Mouse (Mus musculus) intestine, embryonic 15.5 days (tissue): ENCODE measurements around the gene Myl7. TPM values are rescaled to one million over a fixed set of nuclear protein-coding genes. Genes with fewer than 3 reads are reported as not detected.
"Not testable (repeated sequence)": the region's sequence is repeated elsewhere in the genome, so short reads cannot be mapped to it uniquely, and the experiment has no call there.

ENCODE experiments used
- ATAC-seq: fragments of 200-750 bp; cut with Nextera tagmentation; 2 replicates; pipeline ENCODE4 v1.8.0; 2017; ENCODE audit warnings: moderate TSS enrichment, moderate library complexity
- H3K27ac ChIP-seq: fragments of 300-500 bp; sonication (generic); 2 replicates; pipeline ENCODE4 v1.5.1; 2015; ENCODE audit warnings: mild to moderate bottlenecking, inconsistent platforms
- H3K27me3 ChIP-seq: fragments of 300-500 bp; sonication (generic); replicated peaks from 2 replicates; pipeline ENCODE4 v1.6.1; 2015; ENCODE audit warnings: inconsistent platforms
- H3K36me3 ChIP-seq: fragments of 300-500 bp; sonication (generic); 2 replicates; pipeline ENCODE4 v1.6.1; 2015; ENCODE audit warnings: inconsistent platforms
- H3K4me1 ChIP-seq: fragments of 300-500 bp; sonication (generic); replicated peaks from 2 replicates; pipeline ENCODE4 v1.6.1; 2015; ENCODE audit warnings: inconsistent platforms
- H3K4me2 ChIP-seq: fragments of 300-500 bp; sonication (generic); replicated peaks from 2 replicates; pipeline ENCODE4 v1.6.1; 2015; ENCODE audit warnings: mild to moderate bottlenecking, inconsistent platforms
- H3K4me3 ChIP-seq: fragments of 300-500 bp; sonication (generic); replicated peaks from 2 replicates; pipeline ENCODE4 v1.5.1; 2015; ENCODE audit warnings: inconsistent platforms
- H3K9ac ChIP-seq: fragments of 300-500 bp; sonication (generic); 2 replicates; pipeline ENCODE4 v1.6.1; 2015; ENCODE audit warnings: inconsistent platforms
- H3K9me3 ChIP-seq: fragments of 300-500 bp; sonication (generic); 2 replicates; pipeline ENCODE4 v1.6.1; 2016; ENCODE audit warnings: inconsistent platforms
- WGBS: fragments of 180-500 bp; shearing (Covaris S2); methylation state at CpG from one replicate; pipeline ENCODE4 v1.1.7; 2015; 5-methylcytosine and 5-hydroxymethylcytosine counted together
- polyA plus RNA-seq: library from polyadenylated mRNA; unstranded; fragments of >200 nt; fragmentation: Nextera tagmentation; extraction: Ambion mirVana; gene quantifications from 2 replicates; pipeline ENCODE4 v1.2.1, GENCODE M21; 2015

Gene Myl7
- polyA plus RNA-seq, result 68.3 and 73.5 TPM in 2 replicates

GRCm38 (mm10) chr11:5898531-5898930 is at the start of gene Myl7:
Gene Myl7 (minus strand): TSS chr11:5898782.
- H3K4me2 ChIP-seq, result peak within 1 kb of the TSS; percentile 42
- 0 out of 2 replicates have a peak within 1 kb of the TSS, but pooled peaks have one; percentile 3 for H3K4me3 ChIP-seq
- no peaks in the 10 kb centered on the region for H3K9me3 ChIP-seq
- peak within 1 kb of the TSS; percentile 32 for H3K9ac ChIP-seq
- ATAC-seq, result no peak
- peaks cover 46% of the 10 kb centered on the region for H3K4me1 ChIP-seq
- WGBS, result 47% methylated on average over 5 of the region's 5 CpGs
- no peak within 1 kb of the TSS for H3K27ac ChIP-seq
- no peaks in the 10 kb centered on the region for H3K36me3 ChIP-seq
- H3K27me3 ChIP-seq, result no peaks in the 10 kb centered on the region

DNA sequence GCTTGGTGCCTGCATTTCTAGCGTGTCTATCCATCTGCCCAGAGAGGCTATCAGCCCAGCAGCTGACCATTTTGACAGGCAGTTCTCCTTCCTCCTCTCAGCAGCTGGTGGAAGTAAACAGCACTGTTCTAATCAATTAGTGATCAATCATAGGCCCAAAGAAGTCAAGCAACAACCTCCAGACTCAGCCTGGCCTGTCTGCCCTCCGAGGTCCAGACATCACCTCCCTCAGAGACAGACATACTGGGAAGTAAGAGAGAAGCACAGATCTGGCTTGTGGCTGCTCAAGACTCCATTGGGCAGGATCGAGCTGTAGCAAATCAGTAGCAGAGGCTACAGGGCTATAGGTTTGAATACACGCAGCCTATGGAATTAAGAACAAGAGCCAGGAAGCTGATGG is 49.2 kb upstream of the Myl7 start:
- H3K9ac ChIP-seq, result no peak overlapping the region
- no peaks in the 10 kb centered on the region for H3K9me3 ChIP-seq
- H3K4me3 ChIP-seq, result no peak overlapping the region
- 37% methylated on average over 4 of the region's 4 CpGs for WGBS
- no peaks in the 10 kb centered on the region for H3K36me3 ChIP-seq
- peaks cover 4% of the 10 kb centered on the region for H3K4me1 ChIP-seq
- H3K27me3 ChIP-seq, result no peaks in the 10 kb centered on the region
- no peak for ATAC-seq
- H3K4me2 ChIP-seq, result no peak overlapping the region
- H3K27ac ChIP-seq, result no peak overlapping the region

GRCm38 (mm10) chr11:5945096-5945495 is 46.5 kb upstream of the Myl7 start:
- H3K9me3 ChIP-seq, result no peaks in the 10 kb centered on the region
- H3K9ac ChIP-seq, result no peak overlapping the region
- no peak for ATAC-seq
- H3K4me2 ChIP-seq, result no peak overlapping the region
- no peaks in the 10 kb centered on the region for H3K27me3 ChIP-seq
- peaks cover 4% of the 10 kb centered on the region for H3K4me1 ChIP-seq
- H3K4me3 ChIP-seq, result no peak overlapping the region
- H3K27ac ChIP-seq, result no peak overlapping the region
- WGBS, result 80% methylated on average over 2 of the region's 2 CpGs
- no peaks in the 10 kb centered on the region for H3K36me3 ChIP-seq

- no peak overlapping the region for H3K9ac ChIP-seq
- no peak overlapping the region for H3K4me2 ChIP-seq
- H3K36me3 ChIP-seq, result no peaks in the 10 kb centered on the region
- no peaks in the 10 kb centered on the region for H3K4me1 ChIP-seq
- no peaks in the 10 kb centered on the region for H3K9me3 ChIP-seq
- no peaks in the 10 kb centered on the region for H3K27me3 ChIP-seq
- 67% methylated on average over 6 of the region's 6 CpGs for WGBS
- ATAC-seq, result no peak
- no peak overlapping the region for H3K27ac ChIP-seq
- no peak overlapping the region for H3K4me3 ChIP-seq
These were observed 44.4 kb upstream of the Myl7 start for GRCm38 (mm10) chr11:5942966-5943365.

DNA sequence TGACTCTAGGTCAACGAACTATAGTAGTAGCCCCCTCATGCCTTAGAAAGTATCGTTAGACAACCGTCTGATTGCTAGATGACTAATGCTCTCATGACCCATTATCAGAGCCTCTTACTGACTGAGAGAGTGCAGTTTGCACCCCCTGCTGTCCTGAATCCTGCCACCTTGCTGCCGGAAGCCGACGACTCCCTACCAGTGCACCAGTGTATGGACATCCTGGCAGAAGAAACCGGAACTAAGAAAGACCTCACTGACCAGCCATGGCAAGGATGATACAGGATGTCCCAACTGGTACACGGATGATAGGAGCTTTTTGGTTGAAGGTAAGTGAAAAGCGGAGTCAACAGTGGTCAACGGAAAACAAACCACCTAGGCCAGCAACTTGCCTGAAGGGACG is 35.9 kb upstream of the Myl7 start:
- not testable (repeated sequence) for H3K9ac ChIP-seq, H3K27ac ChIP-seq, H3K4me1 ChIP-seq, ATAC-seq, H3K27me3 ChIP-seq, H3K4me3 ChIP-seq, H3K9me3 ChIP-seq, H3K36me3 ChIP-seq, H3K4me2 ChIP-seq
- 93% methylated on average over 11 of the region's 11 CpGs for whole genome bisulfite sequencing

- H3K27ac ChIP-seq, H3K4me2 ChIP-seq, H3K27me3 ChIP-seq, H3K4me1 ChIP-seq, ATAC-seq, H3K4me3 ChIP-seq, H3K36me3 ChIP-seq, H3K9ac ChIP-seq, H3K9me3 ChIP-seq: not testable (repeated sequence)
- WGBS, result 88% methylated on average over 6 of the region's 6 CpGs
These were observed 33.4 kb upstream of the Myl7 start for GRCm38 (mm10) chr11:5931947-5932346.

DNA sequence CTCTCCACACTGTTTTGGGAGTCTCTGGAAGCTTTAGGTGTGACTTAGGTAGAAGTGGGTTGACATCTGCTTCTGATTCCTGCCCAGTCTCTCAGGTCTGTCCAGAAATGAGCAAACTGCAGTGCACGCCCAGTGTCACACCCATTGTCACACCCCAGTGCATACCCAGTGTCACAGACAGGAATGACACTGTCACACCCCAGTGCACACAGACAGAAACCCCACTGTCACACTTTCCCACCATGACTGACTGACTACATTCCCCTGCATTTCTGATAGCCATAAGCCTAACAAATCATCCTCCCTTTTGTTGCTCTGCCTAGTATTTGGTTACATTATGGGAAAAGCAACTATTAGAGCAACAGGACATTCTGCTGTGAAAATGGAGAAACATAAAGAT is 32.0 kb upstream of the Myl7 start:
- Histone ChIP-seq H3K27ac (no peak overlapping the region), H3K27me3 (no peaks in the 10 kb centered on the region), H3K4me3 (no peak overlapping the region), H3K4me2 (no peak overlapping the region), H3K9ac (no peak overlapping the region), H3K36me3 (no peaks in the 10 kb centered on the region), H3K4me1 (no peaks in the 10 kb centered on the region), H3K9me3 (no peaks in the 10 kb centered on the region)
- 77% methylated on average over 1 of the region's 1 CpGs for WGBS
- ATAC-seq, result no peak

DNA sequence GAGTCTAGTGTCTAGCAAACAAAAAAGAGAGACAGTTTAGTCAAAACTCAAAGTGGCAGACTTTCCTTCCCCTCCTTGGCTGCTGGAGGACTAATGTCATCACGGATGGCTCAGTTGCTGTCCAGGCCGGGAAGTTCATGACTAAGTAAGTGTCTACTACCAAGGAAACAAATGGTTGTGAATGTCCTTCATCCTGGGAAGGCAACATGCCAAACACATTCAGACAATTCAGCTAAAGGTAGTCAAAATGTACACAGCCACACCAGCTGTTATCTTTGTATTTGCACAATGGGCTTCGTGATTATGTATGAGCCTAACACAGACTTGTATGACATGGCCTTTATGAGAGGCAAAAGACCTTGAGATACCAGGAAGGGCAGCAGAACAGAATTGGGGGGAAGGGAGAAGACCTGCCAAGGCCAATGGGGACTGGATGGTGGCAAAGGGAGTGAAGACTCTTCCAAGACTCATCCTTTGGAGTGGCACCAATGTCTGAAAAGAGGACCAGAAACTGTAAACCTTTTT is 28.2 kb upstream of the Myl7 start:
- H3K27me3 ChIP-seq, result no peaks in the 10 kb centered on the region
- no peaks in the 10 kb centered on the region for H3K9me3 ChIP-seq
- H3K4me2 ChIP-seq, result no peak overlapping the region
- H3K27ac ChIP-seq, result no peak overlapping the region
- H3K4me1 ChIP-seq, result no peaks in the 10 kb centered on the region
- no peak for ATAC-seq
- no peaks in the 10 kb centered on the region for H3K36me3 ChIP-seq
- 76% methylated on average over 3 of the region's 3 CpGs for WGBS
- no peak overlapping the region for H3K9ac ChIP-seq
- H3K4me3 ChIP-seq, result no peak overlapping the region

DNA sequence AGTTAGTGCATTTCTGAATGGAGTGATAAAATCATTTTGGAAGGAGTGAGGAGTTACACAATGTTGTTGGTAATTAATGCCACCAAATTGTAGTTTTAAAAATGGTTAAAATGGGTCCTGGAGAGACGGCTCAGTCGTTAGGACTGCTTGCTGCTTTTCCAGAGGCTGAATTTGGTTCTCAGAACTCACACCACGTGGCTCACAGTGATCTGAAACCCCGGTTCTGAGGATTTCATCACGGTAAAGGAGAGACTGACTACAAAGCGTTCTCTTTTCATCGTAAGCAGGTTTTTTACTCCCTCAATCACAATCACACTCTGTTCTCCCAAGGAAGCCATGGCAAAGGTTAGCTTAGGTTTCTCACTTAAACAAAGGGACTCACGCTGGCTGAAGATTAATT is 26.1 kb upstream of the Myl7 start:
- Histone ChIP-seq H3K9me3 (no peaks in the 10 kb centered on the region), H3K4me1 (no peaks in the 10 kb centered on the region), H3K36me3 (no peaks in the 10 kb centered on the region), H3K9ac (no peak overlapping the region), H3K27ac (no peak overlapping the region), H3K4me2 (no peak overlapping the region), H3K4me3 (no peak overlapping the region), H3K27me3 (no peaks in the 10 kb centered on the region)
- no peak for ATAC-seq
- 66% methylated on average over 8 of the region's 8 CpGs for WGBS

- peak; percentile 51; the same call in 1 of the 2 replicates for ATAC-seq
- no peaks in the 10 kb centered on the region for H3K4me1 ChIP-seq
- H3K27me3 ChIP-seq, result no peaks in the 10 kb centered on the region
- H3K4me3 ChIP-seq, result no peak overlapping the region
- no peaks in the 10 kb centered on the region for H3K36me3 ChIP-seq
- no peak overlapping the region for H3K9ac ChIP-seq
- no peak overlapping the region for H3K27ac ChIP-seq
- no peaks in the 10 kb centered on the region for H3K9me3 ChIP-seq
- 34% methylated on average over 17 of the region's 17 CpGs for WGBS
- H3K4me2 ChIP-seq, result peak overlapping the region; percentile 28
These were observed 21.9 kb upstream of the Myl7 start for GRCm38 (mm10) chr11:5920323-5920960.

DNA sequence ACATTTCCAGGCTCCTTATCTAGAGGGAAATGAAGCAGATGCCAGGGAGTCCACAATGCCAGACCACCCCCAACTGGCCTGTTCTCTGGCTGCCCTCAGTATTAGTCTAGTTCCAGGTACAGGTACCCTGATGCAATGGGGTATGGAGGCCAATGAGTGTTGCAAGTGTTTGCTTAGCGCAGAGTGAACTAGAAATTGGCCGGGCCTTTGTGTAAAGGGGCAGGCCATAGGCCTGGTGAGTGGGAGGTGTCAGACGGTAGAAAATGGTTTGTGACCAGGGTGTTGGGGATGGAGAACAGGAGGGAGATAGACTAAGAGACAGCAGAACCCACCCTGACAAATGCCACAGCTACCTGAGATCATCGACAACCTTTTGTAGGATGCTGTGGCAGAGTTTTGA is 21.0 kb upstream of the Myl7 start:
- Histone ChIP-seq H3K9ac (no peak overlapping the region), H3K9me3 (no peaks in the 10 kb centered on the region), H3K27me3 (no peaks in the 10 kb centered on the region), H3K27ac (no peak overlapping the region), H3K36me3 (no peaks in the 10 kb centered on the region), H3K4me2 (no peak overlapping the region), H3K4me1 (no peaks in the 10 kb centered on the region), H3K4me3 (no peak overlapping the region)
- ATAC-seq, result no peak
- 92% methylated on average over 4 of the region's 4 CpGs for WGBS

GRCm38 (mm10) chr11:5918111-5918510 is 19.5 kb upstream of the Myl7 start:
- Histone ChIP-seq H3K4me1 (no peaks in the 10 kb centered on the region), H3K9ac (no peak overlapping the region), H3K27me3 (no peaks in the 10 kb centered on the region), H3K4me2 (no peak overlapping the region), H3K4me3 (no peak overlapping the region), H3K27ac (no peak overlapping the region), H3K9me3 (no peaks in the 10 kb centered on the region), H3K36me3 (no peaks in the 10 kb centered on the region)
- no peak for ATAC-seq
- 62% methylated on average over 2 of the region's 2 CpGs for WGBS

- Histone ChIP-seq H3K4me3 (no peak overlapping the region), H3K4me2 (no peak overlapping the region), H3K27ac (no peak overlapping the region), H3K36me3 (no peaks in the 10 kb centered on the region), H3K27me3 (no peaks in the 10 kb centered on the region), H3K4me1 (peaks cover 2% of the 10 kb centered on the region; the same call in 1 of the 2 replicates), H3K9me3 (no peaks in the 10 kb centered on the region), H3K9ac (no peak overlapping the region)
- no peak for ATAC-seq
- WGBS, result 69% methylated on average over 8 of the region's 8 CpGs
These were observed 17.6 kb upstream of the Myl7 start for GRCm38 (mm10) chr11:5916178-5916548.
